Mouse (Mus musculus): Measurements from ENCODE around the gene Ush1g. TPM values are rescaled to one million over a fixed set of nuclear protein-coding genes. Genes with fewer than 3 reads are reported as not detected.

The Ush1g gene
- total RNA-seq, 2 experiments from 2014 or later: 0.33 to 0.44 TPM

DNA sequence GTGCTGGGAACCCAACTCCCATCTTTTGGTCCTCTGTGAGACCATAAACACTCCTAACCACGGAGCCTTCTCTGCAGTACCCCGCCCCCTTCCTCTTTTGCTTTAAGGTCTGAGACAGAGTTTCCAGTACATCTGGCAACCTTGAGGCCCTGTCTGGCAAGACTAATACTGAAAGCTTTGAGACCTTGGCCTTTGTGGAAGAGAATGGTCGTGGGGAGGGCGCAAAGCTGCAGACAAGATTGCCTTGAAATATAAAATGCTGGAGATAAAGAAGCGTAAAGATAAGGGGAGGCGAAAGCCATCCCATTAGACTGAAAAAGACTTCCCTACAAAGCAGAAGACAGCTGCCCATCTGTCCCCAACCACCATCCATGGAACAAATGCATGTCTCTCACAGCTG is 46.3 kb downstream of the Ush1g start:
- DNase-seq (ENCODE audit: low spot score in 2 of 2): no peak
- intact Hi-C loops (cut with DNase I): no loop called here

DNA sequence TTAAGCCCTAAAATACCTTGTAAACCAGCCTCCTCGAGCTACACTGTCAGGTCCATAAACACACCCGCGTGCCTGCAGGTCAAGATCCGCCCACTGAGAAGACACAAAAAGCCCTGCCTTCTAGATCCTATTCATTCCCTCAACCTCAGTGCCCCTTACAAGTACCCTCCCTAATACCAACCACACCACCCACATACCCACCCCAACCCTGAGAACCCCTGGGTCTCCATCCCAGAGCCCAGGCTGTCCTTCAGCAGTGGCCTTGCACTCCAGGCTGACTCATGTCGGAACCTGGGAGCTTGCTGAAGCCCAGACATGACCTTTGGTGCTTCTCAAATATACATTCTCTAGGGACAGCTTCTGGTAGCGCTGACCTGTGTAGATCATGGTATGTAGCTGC is 47.1 kb downstream of the Ush1g start:
- intact Hi-C loops (cut with DNase I): loop anchor here (5.0 kb wide), 1 partner anchor 192 kb away; no protein-coding TSS in a partner anchor
- no peak for DNase-seq (ENCODE audit: low spot score in 2 of 2)

DNA sequence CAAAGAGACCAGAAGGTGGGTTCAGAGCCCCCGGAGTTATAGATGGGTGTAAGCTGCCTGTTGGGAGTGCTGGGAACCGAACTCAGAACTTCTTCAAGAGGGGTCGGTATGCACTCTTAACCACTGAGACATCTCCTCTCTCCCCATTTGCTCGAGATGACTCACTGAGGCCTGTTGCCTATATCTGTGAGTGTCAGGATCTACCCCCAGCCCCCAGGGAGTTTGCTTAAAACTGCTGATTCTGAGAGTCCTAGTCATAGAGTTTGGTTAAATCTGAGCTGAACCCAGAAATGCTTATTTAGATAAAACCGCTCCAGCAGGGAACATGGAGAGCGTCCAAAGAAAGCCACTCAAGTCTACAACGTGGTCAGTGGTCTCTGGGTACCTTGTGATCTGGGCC is 47.7 kb downstream of the Ush1g start:
- intact Hi-C loops (cut with DNase I): loop anchor here (5.0 kb wide), 1 partner anchor 192 kb away; no protein-coding TSS in a partner anchor
- DNase-seq (ENCODE audit: low spot score in 2 of 2): no peak

DNA sequence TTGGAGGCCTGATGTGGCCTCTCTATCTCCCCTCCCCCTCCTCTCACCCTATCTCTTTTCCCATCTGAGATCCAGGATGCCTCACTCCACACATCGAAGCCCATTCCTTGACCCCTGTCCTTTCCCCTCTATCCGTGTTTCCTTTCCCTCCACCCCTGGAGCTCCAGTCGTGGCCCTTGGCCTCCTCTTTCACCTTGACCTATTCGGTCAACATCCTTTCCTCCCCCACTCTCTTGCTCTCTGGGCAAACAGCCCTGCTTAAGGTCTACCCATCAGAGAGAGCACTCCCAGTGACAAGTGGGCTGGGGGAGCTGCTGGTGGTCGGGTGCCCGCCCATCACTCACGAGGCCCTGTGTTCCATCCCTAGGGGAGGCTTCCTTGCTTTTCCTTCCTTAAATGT is 48.1 kb downstream of the Ush1g start:
- DNase-seq (ENCODE audit: low spot score in 2 of 2): no peak
- intact Hi-C loops (cut with DNase I): loop anchor here (5.0 kb wide), 1 partner anchor 191 kb away; no protein-coding TSS in a partner anchor

DNA sequence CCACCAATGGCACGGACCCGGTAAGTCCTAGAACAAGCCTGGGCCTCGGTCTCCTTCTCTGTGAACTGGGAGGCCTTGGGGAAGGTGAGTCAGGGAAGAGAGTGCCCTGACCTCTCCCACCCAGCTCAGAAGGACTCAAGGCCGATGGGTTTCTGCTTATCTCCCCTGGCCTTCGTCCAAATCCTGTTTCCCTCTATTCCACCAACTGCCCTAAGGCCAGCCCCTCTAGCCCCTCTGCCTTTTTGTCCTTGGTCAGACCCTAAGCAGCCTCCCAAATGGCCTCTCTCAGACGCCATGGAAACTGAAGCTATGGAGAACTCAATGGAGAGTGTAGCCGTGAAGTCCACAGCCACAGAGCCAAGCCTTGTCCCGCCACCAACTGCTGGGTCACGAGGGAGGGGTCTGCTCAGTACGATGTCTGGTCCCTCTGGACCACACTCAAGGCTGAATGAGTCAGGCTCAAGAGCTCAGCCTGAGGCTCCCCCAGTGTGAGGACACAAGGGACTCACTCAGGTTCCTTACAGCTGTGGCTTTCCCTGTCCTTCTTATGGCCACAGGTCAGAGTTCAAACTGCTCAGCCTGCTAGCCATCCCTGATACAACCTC is 48.8 kb downstream of the Ush1g start:
- DNase-seq (ENCODE audit: low spot score in 2 of 2): no peak
- intact Hi-C loops (cut with DNase I): loop anchor here (5.0 kb wide), 1 partner anchor 191 kb away; no protein-coding TSS in a partner anchor

DNA sequence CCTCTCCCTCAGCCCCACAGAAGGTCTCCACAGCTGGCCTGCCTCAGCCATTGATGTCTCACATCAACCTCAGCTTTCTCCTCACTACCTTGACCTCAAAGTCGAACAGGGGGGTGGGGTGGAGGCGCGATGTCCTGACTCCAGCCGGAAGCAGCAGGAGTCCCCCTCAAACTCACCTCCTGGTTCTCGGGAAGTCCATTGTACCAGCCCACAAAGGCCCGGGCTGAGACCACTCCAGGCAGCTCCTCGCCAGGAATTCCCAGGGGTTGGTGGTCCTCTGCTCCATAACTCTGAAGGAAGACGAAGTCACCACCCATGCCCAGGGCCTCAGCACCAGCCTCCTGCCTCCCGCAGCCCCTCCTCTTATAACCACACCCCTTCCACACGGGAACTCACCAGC is 50.4 kb downstream of the Ush1g start:
- intact Hi-C loops (cut with DNase I): loop anchor here (2.0 to 5.0 kb wide), 2 partner anchors 69 to 189 kb away; no protein-coding TSS in a partner anchor
- no peak for DNase-seq (ENCODE audit: low spot score in 2 of 2)

DNA sequence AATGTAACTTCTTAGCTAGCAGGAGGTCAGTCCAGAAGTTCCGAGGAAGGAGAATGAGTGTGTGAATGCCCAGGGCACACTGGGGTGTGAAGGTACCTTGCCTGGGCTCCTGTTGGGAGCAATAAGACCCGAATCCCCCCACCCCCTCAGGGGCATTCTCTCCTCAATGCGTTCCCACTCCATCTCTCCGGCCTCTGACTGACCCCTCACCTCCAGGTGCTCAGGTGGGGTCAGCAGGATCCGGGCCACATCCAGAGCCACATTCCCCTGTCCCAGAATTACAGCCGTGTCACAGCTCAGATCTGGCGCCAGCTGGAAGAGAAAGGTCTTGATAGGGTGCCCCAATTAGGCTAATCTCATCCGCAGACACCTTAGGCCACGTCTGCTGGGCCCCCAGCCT is 50.8 kb downstream of the Ush1g start:
- intact Hi-C loops (cut with DNase I): loop anchor here (2.0 to 5.0 kb wide), 2 partner anchors 68 to 189 kb away; no protein-coding TSS in a partner anchor
- no peak for DNase-seq (ENCODE audit: low spot score in 2 of 2)

DNA sequence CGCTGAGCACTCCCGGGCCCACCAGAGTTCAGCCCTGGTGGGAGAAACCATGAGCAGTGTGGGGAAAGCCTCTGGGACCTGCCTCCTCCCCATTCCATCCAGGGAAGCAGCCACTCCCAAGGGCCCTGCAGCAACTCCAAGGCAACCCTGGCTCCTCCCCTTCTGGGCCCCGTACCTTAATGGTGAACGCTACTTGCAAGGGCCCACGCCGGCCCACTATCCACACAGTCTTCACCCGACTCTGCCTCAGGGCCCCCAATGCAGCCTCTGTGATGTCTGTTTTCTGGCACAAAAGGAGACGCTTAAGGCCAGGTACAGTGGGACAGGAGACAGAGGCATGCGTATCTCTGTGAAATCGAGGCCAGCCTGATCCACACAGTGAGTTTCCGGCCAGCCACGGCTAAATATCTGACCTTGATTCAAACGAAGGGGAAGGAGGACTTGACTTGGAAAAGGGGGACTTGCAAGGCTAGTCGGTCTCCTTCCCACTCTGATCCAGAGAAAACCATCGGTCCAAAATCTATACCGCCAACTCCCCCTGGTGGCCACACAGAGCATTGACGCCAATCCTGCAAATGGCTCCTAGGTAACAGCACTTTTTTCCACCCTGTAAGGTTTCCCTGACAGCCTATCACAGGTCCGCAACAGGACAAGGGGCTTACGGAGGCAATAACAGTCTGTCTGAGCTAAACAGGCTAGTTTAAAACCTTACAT is 51.5 kb downstream of the Ush1g start:
- DNase-seq (ENCODE audit: low spot score in 2 of 2): peak; percentile 89

DNA sequence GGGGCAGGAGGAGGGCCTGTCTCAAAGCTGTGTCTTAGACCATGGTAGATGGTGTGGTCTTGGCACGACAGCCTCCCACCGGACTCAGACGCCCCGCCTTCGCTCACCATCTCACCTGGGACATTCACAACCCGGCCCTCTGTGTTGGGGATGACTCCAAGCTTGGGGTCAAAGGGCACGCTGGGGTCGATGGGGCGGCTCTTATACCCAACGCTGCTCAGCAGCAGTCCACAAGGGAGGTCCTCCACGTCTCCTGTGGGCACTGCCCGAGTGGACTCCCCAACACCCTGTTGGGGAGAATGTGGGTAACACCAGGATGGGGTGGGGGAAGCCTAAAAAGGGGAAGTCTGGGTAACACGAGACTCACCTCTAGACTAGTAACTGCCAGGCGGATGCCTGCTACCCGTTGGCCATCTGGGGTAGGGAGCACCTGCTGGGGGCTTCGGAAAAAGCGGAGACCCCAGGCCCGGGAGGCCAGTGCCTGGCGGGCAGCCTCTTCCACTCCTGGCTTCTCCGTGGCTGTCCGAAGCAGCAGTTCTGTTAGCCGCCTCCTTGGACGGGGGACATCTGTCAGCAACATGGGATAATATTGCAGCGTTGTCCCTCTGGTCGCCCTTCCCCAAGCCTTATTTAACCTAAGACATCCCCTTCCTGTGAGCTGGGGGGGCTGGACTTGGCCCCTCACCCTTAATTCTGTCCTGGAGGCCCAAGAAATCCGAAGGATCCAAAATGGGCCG is 52.3 kb downstream of the Ush1g start:
- intact Hi-C loops (cut with DNase I): loop anchor here (2.0 to 5.0 kb wide), 3 partner anchors 67 to 187 kb away; partner anchors contain the start of gene Slc9a3r1
- DNase-seq (ENCODE audit: low spot score in 2 of 2): no peak

More for the DNA sequence above, 51.5 kb downstream of the Ush1g start:
- intact Hi-C loops (cut with DNase I): loop anchor here (2.0 to 5.0 kb wide), 2 partner anchors 68 to 188 kb away; no protein-coding TSS in a partner anchor

DNA sequence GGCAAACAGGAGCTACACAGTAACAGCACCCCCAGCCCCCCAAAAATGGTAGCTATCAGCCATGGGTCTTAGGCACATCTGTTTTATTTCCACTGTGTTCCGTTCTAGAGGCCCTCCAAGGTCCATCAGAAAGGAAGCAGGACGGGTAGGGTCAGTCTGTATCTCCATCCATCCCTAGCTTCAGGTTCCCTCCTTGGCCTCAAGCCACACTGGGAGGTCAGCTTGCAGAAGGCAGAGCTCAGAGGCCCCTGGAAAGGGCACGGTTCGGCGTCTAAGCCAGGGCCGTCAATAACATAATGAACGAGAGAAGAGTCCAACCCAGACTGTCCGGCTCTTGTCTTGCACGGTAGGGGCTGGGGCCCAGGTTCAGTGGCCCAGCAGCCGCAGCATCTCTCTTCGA is 53.9 kb downstream of the Ush1g start:
- no peak for DNase-seq (ENCODE audit: low spot score in 2 of 2)
- intact Hi-C loops (cut with DNase I): loop anchor here (5.0 kb wide), 1 partner anchor 106 kb away; the partner anchor contains the start of gene Slc9a3r1

DNA sequence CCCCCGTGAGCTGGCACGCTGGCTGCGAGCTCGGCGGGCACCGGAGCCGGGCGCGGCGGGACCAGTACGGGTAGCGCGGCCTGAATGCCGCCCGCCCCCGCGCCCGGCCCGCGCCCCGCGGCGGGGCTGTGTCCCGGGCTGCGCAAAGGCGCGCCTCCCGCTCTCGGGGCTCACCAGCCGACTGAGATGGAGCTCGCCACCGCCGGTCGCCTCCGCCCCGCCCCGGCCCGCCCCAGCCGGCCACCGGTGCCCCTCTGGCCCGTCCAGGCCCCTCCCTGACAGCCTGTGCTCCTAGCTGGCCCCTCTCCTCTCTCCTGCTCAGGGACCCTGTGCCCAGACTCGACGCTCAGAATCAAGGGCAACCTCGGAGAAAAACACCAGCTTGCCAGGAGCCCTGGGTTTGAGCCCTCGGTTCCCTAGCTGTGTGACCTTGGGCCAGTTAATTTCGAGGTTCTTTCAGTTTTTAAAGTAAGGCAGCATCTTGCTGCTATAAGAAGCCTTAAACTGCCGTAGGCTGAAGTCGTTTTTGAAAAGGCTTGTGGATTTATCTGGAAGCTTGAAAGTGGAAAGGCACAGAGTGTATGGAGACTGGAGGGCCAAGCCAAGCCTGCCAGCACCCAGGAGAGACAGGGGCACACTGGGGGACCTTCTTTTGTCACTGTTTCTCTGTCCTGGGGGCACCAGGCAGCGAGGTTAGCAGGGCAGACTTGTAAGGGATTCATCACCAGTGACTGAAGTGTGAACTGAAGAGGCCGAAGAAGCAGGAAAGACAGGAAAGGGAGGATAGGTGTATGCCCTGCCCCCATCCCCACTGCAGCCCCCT is 54.6 kb downstream of the Ush1g start, which contains the start of gene Grin2c:
Gene Grin2c (minus strand): TSS at position 183 of the 823 bp plus-strand sequence.
- intact Hi-C loops (cut with DNase I): loop anchor here (5.0 kb wide), 1 partner anchor 105 kb away; the partner anchor contains the start of gene Slc9a3r1
- DNase-seq (ENCODE audit: low spot score in 2 of 2): no peak

DNA sequence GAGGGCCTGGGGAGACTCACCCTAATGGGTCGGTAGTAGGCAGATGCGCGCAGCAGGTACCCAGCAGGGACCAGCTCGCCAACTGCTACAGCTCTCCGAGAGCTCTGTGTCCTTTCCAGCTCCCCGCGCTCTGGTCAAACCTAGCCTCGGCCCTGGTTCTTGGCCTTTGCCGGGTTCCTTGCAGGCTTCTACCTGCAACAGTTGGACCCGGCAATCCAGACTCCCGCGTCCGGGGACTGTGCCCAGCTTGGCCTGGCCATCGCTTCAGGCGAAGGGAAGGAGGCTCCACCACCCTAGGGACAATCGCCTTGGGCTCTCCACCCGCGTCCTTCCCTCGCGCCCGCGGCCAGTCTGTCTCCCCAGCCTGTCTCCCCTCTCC is 55.5 kb downstream of the Ush1g start:
- DNase-seq (ENCODE audit: low spot score in 2 of 2): no peak
- intact Hi-C loops (cut with DNase I): loop anchor here (5.0 kb wide), 1 partner anchor 104 kb away; the partner anchor contains the start of gene Slc9a3r1

DNA sequence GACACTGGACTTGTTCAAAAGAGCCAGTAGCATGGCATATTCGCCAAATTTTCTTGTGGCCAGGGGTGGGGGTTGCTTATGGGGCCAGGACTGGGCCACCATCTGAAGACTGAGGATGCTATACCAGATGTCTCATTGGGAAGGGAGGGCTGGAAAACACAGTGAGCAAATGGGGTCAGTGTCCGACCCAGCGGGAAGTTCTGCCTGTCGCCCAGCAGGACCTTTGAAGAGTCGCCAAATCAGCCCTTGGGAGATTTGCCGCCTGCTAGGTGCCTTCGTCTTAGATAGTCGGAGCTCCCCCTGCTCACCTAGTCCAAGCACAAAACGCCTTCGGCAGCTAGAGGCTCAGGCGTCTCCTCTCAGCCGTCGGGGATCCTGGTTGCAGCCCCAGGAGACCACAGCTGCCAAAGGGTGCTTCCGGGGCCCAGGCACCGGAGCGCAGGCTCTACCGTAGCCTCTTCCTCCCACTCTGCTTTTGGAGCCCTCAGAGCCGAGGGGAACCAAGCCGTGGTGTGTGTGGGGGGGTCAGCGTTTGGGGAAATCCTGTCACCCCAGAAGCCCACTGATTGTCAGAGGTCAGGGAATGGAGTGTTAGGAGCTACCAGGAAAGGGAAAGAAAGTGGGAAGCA is 56.0 kb downstream of the Ush1g start:
- intact Hi-C loops (cut with DNase I): loop anchor here (5.0 kb wide), 1 partner anchor 104 kb away; the partner anchor contains the start of gene Slc9a3r1
- DNase-seq (ENCODE audit: low spot score in 2 of 2): no peak

Other genes starting within 250 kb of the Ush1g start
- gene Rab37, start 230.6 kb downstream of the Ush1g start, total RNA-seq (2021): under 1 TPM; 0.47 to 0.48 TPM
- gene Cd300lf, start 188.0 kb downstream of the Ush1g start, total RNA-seq (2021): under 1 TPM; 0.59 to 0.62 TPM
- gene Slc9a3r1, start 158.7 kb downstream of the Ush1g start, total RNA-seq (2021): 10 to 100 TPM; 76.2 to 83.0 TPM
- gene Tmem104, start 134.6 kb downstream of the Ush1g start, total RNA-seq (2021): 10 to 100 TPM; 15.1 to 18.7 TPM
- 10 to 100 TPM; 16.1 to 16.3 TPM for gene Nat9, start 134.2 kb downstream of the Ush1g start, total RNA-seq (2021)
- 10 to 100 TPM; 39.9 TPM for gene Grin2c, start 54.8 kb downstream of the Ush1g start, total RNA-seq (2021)
- 10 to 100 TPM; 19.6 to 20.8 TPM for gene Fdxr, start 45.0 kb downstream of the Ush1g start, total RNA-seq (2021)
- 1 to 10 TPM; 7.2 to 7.5 TPM for gene Fads6, start 24.4 kb downstream of the Ush1g start, total RNA-seq (2021)
- under 1 TPM in 1 of 2 experiments, not detected in 1; 0.38 TPM for gene Otop2, start 14.9 kb downstream of the Ush1g start, total RNA-seq (2021)
- not detected for gene Otop3, start 12.7 kb upstream of the Ush1g start, total RNA-seq (2021)
- 100 to 1,000 TPM in 1 of 2 experiments, 10 to 100 TPM in 1; 98.7 to 101 TPM for gene Hid1, start 45.7 kb upstream of the Ush1g start, total RNA-seq (2021)
- gene Cdr2l, start 59.9 kb upstream of the Ush1g start, total RNA-seq (2021): 10 to 100 TPM; 15.4 to 17.0 TPM
- gene Mrpl58, start 81.7 kb upstream of the Ush1g start, total RNA-seq (2021): 100 to 1,000 TPM; 101 to 112 TPM
- 100 to 1,000 TPM; 423 to 448 TPM for gene Atp5h, start 97.9 kb upstream of the Ush1g start, total RNA-seq (2021)
- gene Kctd2, start 98.1 kb upstream of the Ush1g start, total RNA-seq (2021): 10 to 100 TPM; 65.5 to 66.2 TPM
- gene Trim80, start 118.5 kb upstream of the Ush1g start, total RNA-seq (2021): not detected
- gene Slc16a5, start 140.4 kb upstream of the Ush1g start, total RNA-seq (2021): under 1 TPM in 1 of 2 experiments, not detected in 1; 0.15 TPM
- 10 to 100 TPM in 1 of 2 experiments, 1 to 10 TPM in 1; 9.7 to 10.1 TPM for gene Armc7, start 153.6 kb upstream of the Ush1g start, total RNA-seq (2021)
- 10 to 100 TPM; 75.9 TPM for gene Nt5c, start 169.8 kb upstream of the Ush1g start, total RNA-seq (2021)
- gene Jpt1, start 192.3 kb upstream of the Ush1g start, total RNA-seq (2021): 100 to 1,000 TPM; 206 TPM
- 100 to 1,000 TPM; 338 to 354 TPM for gene Sumo2, start 214.2 kb upstream of the Ush1g start, total RNA-seq (2021)
- 10 to 100 TPM; 39.6 to 47.4 TPM for gene Nup85, start 242.4 kb upstream of the Ush1g start, total RNA-seq (2021)